Mouse (Mus musculus) stomach, embryonic 15.5 days (tissue): ENCODE measurements around the gene Lama5. TPM values are rescaled to one million over a fixed set of nuclear protein-coding genes. Genes with fewer than 3 reads are reported as not detected.

Experiments used
- microRNA-seq: library from miRNA; unstranded; fragments of <30 nt; microRNA quantifications from one replicate; pipeline ENCODE4, GENCODE M21; 2016
- polyA plus RNA-seq: library from polyadenylated mRNA; unstranded; fragments of >200 nt; fragmentation: Nextera tagmentation; extraction: Ambion mirVana; gene quantifications from 2 replicates; pipeline ENCODE4 v1.2.1, GENCODE M21; 2015

The Lama5 gene
- polyA plus RNA-seq, 1 experiment from 2014 or later, result 45.6 TPM

Small RNAs within 50 kb of the gene (microRNA-seq; reads per million reads assigned to microRNA genes)
- gene Mir3091 (0.58 reads per million), gene Mir7005 (not detected)

Other genes starting within 250 kb of the Lama5 start
- 3.6 and 3.7 TPM in 2 replicates for gene Taf4, start 249.2 kb downstream of the Lama5 start, polyA plus RNA-seq
- gene Lsm14b, start 200.9 kb downstream of the Lama5 start, polyA plus RNA-seq, result 6.0 and 8.1 TPM in 2 replicates
- 558 and 580 TPM in 2 replicates for gene Psma7, start 183.4 kb downstream of the Lama5 start, polyA plus RNA-seq
- gene Ss18l1, start 183.3 kb downstream of the Lama5 start, polyA plus RNA-seq, result 4.1 and 4.4 TPM in 2 replicates
- 25.2 and 25.9 TPM in 2 replicates for gene Mtg2, start 155.3 kb downstream of the Lama5 start, polyA plus RNA-seq
- 0.08 and 0.18 TPM in 2 replicates for gene Hrh3, start 121.4 kb downstream of the Lama5 start, polyA plus RNA-seq
- 34.2 and 37.3 TPM in 2 replicates for gene Osbpl2, start 106.6 kb downstream of the Lama5 start, polyA plus RNA-seq
- 141 and 172 TPM in 2 replicates for gene Adrm1, start 54.4 kb downstream of the Lama5 start, polyA plus RNA-seq
- gene Rps21, start 31.5 kb upstream of the Lama5 start, polyA plus RNA-seq, result 516 and 531 TPM in 2 replicates
- gene Cables2, start 47.6 kb upstream of the Lama5 start, polyA plus RNA-seq, result 14.5 and 15.2 TPM in 2 replicates
- 3.1 and 3.4 TPM in 2 replicates for gene Rbbp8nl, start 64.0 kb upstream of the Lama5 start, polyA plus RNA-seq
- 5.5 and 6.0 TPM in 2 replicates for gene Gata5, start 108.8 kb upstream of the Lama5 start, polyA plus RNA-seq
- gene Slco4a1, start 230.4 kb upstream of the Lama5 start, polyA plus RNA-seq, result 3.1 and 4.0 TPM in 2 replicates